Comparison of ENCODE assay signal across 10 mouse cellular contexts in genomic region chr19:12549166-12549565, GRCm38 (mm10). TPM values are rescaled to one million over a fixed set of nuclear protein-coding genes. Genes with fewer than 3 reads are reported as not detected.
DNase-seq lines count a peak whose midpoint lies in the region; ATAC-seq lines count a peak whose summit lies in the region.
"Had no signal": no experiment of that assay in that cellular context is flagged by ENCODE, and none has a peak within 500 bp of the region (broad histone marks: within the 10 kb centered on the region; RNA-seq: fewer than 3 reads in every experiment).

No protein-coding gene starts in this region.

- H3K9me3 ChIP-seq in heart, embryonic 11.5 days (replicated peaks; ENCODE audit: control insufficient read depth, low read length), result no peaks in the 10 kb centered on the region
- no peaks in the 10 kb centered on the region for H3K9me3 ChIP-seq in forebrain, embryonic 16.5 days (ENCODE audit: control insufficient read depth, low read length)
- H3K9me3 ChIP-seq: liver, embryonic 13.5 days had no signal

- no peaks in the 10 kb centered on the region for H3K4me1 ChIP-seq in heart, embryonic 11.5 days (ENCODE audit: control insufficient read depth, insufficient read depth, low read length)
- H3K4me1 ChIP-seq in forebrain, embryonic 16.5 days (replicated peaks; ENCODE audit: control insufficient read depth, insufficient read depth, low read length), result no peaks in the 10 kb centered on the region
- H3K4me1 ChIP-seq: liver, embryonic 13.5 days had no signal

- H3K4me3 ChIP-seq in heart, embryonic 11.5 days (ENCODE audit: low read depth, low read length), result no peak overlapping the region
- no peak overlapping the region for H3K4me3 ChIP-seq in forebrain, embryonic 16.5 days (replicated peaks; ENCODE audit: low read length)
- H3K4me3 ChIP-seq: liver, embryonic 13.5 days had no signal

- no peak overlapping the region for H3K4me2 ChIP-seq in heart, embryonic 11.5 days
- no peak overlapping the region for H3K4me2 ChIP-seq in forebrain, embryonic 16.5 days (ENCODE audit: low read length)
- H3K4me2 ChIP-seq: liver, embryonic 13.5 days had no signal

- H3K9ac ChIP-seq in heart, embryonic 11.5 days (ENCODE audit: low read depth, low read length), result no peak overlapping the region
- H3K9ac ChIP-seq in forebrain, embryonic 16.5 days (replicated peaks; ENCODE audit: low read depth, low read length), result no peak overlapping the region
- H3K9ac ChIP-seq: liver, embryonic 13.5 days had no signal

- peak; percentile 82 for DNase-seq in heart, adult 11 months
- DNase-seq in urinary bladder, postnatal 14 days (ENCODE audit: low spot score), result peak; percentile 23
- DNase-seq in urinary bladder, adult 2 months (ENCODE audit: low spot score), result no peak
- DNase-seq in heart, postnatal 14 days, result peak; percentile 54 to 66
- peak; percentile 36 for DNase-seq in naive thymus-derived CD4-positive, alpha-beta T cell, adult 2 months (ENCODE audit: low read depth)
- DNase-seq: liver, embryonic 13.5 days had no signal

- intact Hi-C loops in heart, postnatal 14 days (cut with DNase I), result loop anchor here (1.0 kb wide), 1 partner anchor 43 kb away; no protein-coding TSS in a partner anchor

- no peak for ATAC-seq in heart, embryonic 11.5 days (replicated peaks; ENCODE audit: insufficient number of reproducible peaks, low FRiP score, low TSS enrichment)
- ATAC-seq in forebrain, embryonic 16.5 days, result no peak
- no peak for ATAC-seq in cerebellum, adult (ENCODE audit: insufficient number of reproducible peaks, low FRiP score, low TSS enrichment)

- no peaks in the 10 kb centered on the region for H3K36me3 ChIP-seq in heart, embryonic 11.5 days (ENCODE audit: control insufficient read depth, insufficient read depth, low read length)
- H3K36me3 ChIP-seq in forebrain, embryonic 16.5 days (ENCODE audit: control insufficient read depth, insufficient read depth), result no peaks in the 10 kb centered on the region
- H3K36me3 ChIP-seq: liver, embryonic 13.5 days had no signal

- WGBS in heart, embryonic 11.5 days (ENCODE audit: insufficient replicate concordance), result 75% methylated on average over 5 of the region's 5 CpGs
- WGBS in forebrain, embryonic 16.5 days, result 85% methylated on average over 5 of the region's 5 CpGs

- no peak overlapping the region for H3K27ac ChIP-seq in heart, embryonic 11.5 days (ENCODE audit: low read depth, low read length)
- no peak overlapping the region for H3K27ac ChIP-seq in forebrain, embryonic 16.5 days (ENCODE audit: low read length)
- H3K27ac ChIP-seq: liver, embryonic 13.5 days had no signal

- H3K27me3 ChIP-seq in heart, embryonic 11.5 days (ENCODE audit: control insufficient read depth, insufficient read depth, low read length), result no peaks in the 10 kb centered on the region
- no peaks in the 10 kb centered on the region for H3K27me3 ChIP-seq in forebrain, embryonic 16.5 days (replicated peaks; ENCODE audit: control insufficient read depth, insufficient read depth, low read length)
- H3K27me3 ChIP-seq: liver, embryonic 13.5 days had no signal

RNA-seq across cellular contexts. Expression of gene Fam111a, which starts 3.6 kb away (rescaled TPM):
- 26.3 and 30.0 TPM in 2 replicates for polyA plus RNA-seq in heart, embryonic 11.5 days (2014; fragmentation: Nextera tagmentation; extraction: Ambion mirVana)
- polyA plus RNA-seq in urinary bladder, adult 2 months (2012; rRNA removed), result 5.8 and 6.2 TPM in 2 replicates
- 1 to 10 TPM; 5.8 to 7.3 TPM for total RNA-seq in heart, postnatal 14 days (2021)
- 7.7 and 9.8 TPM in 2 replicates for polyA plus RNA-seq in forebrain, embryonic 16.5 days (2015; fragmentation: Nextera tagmentation; extraction: Ambion mirVana)

RNA-seq across cellular contexts. Expression of gene Dtx4, which starts 47.9 kb away (rescaled TPM):
- polyA plus RNA-seq in heart, embryonic 11.5 days (2014; fragmentation: Nextera tagmentation; extraction: Ambion mirVana), result 1.3 and 1.8 TPM in 2 replicates
- polyA plus RNA-seq in urinary bladder, adult 2 months (2012; rRNA removed), result 12.6 and 16.8 TPM in 2 replicates
- 1 to 10 TPM; 7.6 to 9.7 TPM for total RNA-seq in heart, postnatal 14 days (2021)
- polyA plus RNA-seq in forebrain, embryonic 16.5 days (2015; fragmentation: Nextera tagmentation; extraction: Ambion mirVana), result 20.3 and 21.3 TPM in 2 replicates

RNA-seq across cellular contexts. Expression of gene Gm4952, which starts 50.6 kb away (rescaled TPM):
- polyA plus RNA-seq in heart, embryonic 11.5 days (2014; fragmentation: Nextera tagmentation; extraction: Ambion mirVana), result 0.09 and 0.49 TPM in 2 replicates
- not detected in 2 replicates for polyA plus RNA-seq in urinary bladder, adult 2 months (2012; rRNA removed)
- total RNA-seq in heart, postnatal 14 days (2021), result not detected
- polyA plus RNA-seq in forebrain, embryonic 16.5 days (2015; fragmentation: Nextera tagmentation; extraction: Ambion mirVana), result 0.21 TPM in 1 of 2 replicates, not detected in the other
- total RNA-seq: gastrocnemius, adult 8-10 months had no signal
